ENCODE assay signal across 20 mouse cellular contexts in genomic region chr14:99205865-99206264, GRCm38 (mm10).
"Had no signal": no experiment of that assay in that cellular context is flagged by ENCODE, and none has a peak within 500 bp of the region (broad histone marks: within the 10 kb centered on the region; RNA-seq: fewer than 3 reads in every experiment).

No protein-coding gene starts in this region.

- H3K4me2 ChIP-seq: lung, embryonic 14.5 days; midbrain, embryonic 12.5 days; neural tube, embryonic 13.5 days; neural tube, embryonic 15.5 days; stomach, embryonic 15.5 days had no signal

- ATAC-seq: midbrain, embryonic 16.5 days had no signal

- H3K27ac ChIP-seq: midbrain, embryonic 10.5 days; midbrain, embryonic 12.5 days; neural tube, embryonic 13.5 days; neural tube, embryonic 15.5 days; stomach, embryonic 15.5 days; stomach, postnatal 0 days had no signal

- H3K9ac ChIP-seq: lung, embryonic 14.5 days; midbrain, embryonic 12.5 days; neural tube, embryonic 13.5 days; neural tube, embryonic 15.5 days; stomach, embryonic 15.5 days had no signal

- H3K9me3 ChIP-seq: midbrain, embryonic 10.5 days; midbrain, embryonic 12.5 days; neural tube, embryonic 13.5 days; neural tube, embryonic 15.5 days; stomach, embryonic 15.5 days had no signal

- H3K36me3 ChIP-seq: stomach, embryonic 15.5 days had no signal

- H3K4me3 ChIP-seq: midbrain, embryonic 10.5 days; midbrain, embryonic 12.5 days; myocyte; neural tube, embryonic 13.5 days; neural tube, embryonic 15.5 days; stomach, embryonic 15.5 days had no signal

- DNase-seq: lung, adult 18-20 months; lung, embryonic 14.5 days; lung, postnatal 10 days; lung, postnatal 4 days; midbrain, embryonic 14.5 days; retina, postnatal 1 day; right cerebral cortex, adult 18-20 months; right cerebral cortex, postnatal 25 days; right cerebral cortex, postnatal 4 days; thymus, adult 2 months; thymus, postnatal 25 days; thymus, postnatal 4 days had no signal

- H3K4me1 ChIP-seq: midbrain, embryonic 10.5 days; midbrain, embryonic 12.5 days; neural tube, embryonic 13.5 days; neural tube, embryonic 15.5 days; stomach, embryonic 15.5 days had no signal

- H3K27me3 ChIP-seq: midbrain, embryonic 12.5 days; neural tube, embryonic 13.5 days; neural tube, embryonic 15.5 days; stomach, embryonic 15.5 days had no signal
